Mouse (Mus musculus) CH12F3 (cell line): ENCODE measurements around the gene Foxj2.

ENCODE experiments used
- in situ Hi-C: fragments of 300-500 bp; cut with MboI; formaldehyde crosslinking; loops from 2 replicates; pipeline ENCODE4 v1.14.3; 2020; ENCODE audit warnings: low sequenced_read_pairs

Gene Foxj2

DNA sequence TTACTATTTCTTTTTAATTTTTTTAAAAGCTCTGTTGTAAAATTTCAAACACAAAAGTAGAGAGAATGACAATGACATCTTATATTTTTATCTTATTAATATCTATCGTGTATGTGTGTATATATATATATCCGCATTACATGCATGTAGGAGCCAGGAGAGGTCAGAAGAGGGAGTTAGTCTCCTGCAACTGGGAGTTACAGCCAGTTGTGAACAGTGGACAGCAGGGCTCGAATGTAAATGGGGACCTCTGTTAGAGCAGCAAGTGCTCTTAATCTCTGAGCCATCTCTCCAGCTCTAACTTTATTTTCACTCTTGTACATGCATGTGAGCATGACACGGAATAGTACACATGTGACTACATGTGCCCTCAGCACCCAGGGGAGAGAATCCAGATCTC is 7.0 kb upstream of the Foxj2 start:
- in situ Hi-C loops: no loop called here

DNA sequence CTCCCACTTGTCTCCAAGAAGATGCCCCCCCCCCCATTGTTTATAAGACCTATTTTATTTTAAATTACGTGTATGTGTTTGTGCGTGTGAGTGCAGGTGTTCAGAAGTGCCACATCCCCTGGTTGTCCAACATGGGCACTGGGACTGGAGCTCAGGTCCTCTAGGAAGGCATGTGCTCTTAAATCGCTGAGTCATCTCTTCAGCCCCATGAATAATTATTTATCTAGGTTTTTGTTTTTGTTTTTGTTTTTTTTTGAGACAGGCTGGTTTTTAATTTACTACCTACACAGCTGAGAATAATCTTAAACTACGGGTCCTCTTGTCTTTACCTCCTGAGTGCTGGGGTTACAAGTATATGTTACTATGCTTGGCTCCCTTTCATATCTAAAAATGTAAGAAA is 6.1 kb upstream of the Foxj2 start:
- in situ Hi-C loops: no loop called here

DNA sequence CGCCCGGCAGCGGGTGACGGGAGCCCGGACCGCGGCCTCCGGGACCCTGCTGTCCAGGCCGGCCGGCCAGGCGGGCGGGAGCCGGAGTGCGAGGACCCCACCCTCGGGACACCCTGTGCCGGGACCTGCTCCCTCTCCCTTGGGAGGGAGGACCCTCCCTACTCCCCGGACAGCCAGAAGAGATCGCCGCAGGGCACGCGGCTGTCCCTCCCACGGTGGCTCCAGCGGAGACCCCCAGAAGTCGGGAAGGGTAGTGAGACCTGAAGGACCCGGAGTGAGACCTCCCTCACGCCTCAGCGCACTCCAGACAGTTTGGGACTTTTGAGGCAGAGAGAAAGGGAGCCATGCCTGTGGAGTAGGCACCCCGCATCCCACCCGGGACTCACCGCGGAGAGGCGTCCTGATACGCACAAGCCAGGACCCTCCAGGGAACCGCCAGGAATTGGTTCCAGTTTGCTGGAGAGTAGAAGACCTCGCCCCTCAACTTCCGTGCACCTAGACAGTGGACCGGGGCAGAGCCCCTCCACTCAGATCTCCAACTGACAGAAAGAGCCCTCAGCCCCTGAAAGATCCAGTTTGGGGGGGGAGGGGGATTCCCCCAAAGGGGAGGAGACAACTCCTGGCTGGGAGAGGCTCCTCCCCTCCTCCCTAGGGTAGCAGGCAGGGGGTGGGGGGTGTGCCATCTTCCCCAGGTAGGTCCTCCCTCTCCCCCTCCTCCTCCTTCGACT is 521 bp downstream of the Foxj2 start:
- in situ Hi-C loops: no loop called here

DNA sequence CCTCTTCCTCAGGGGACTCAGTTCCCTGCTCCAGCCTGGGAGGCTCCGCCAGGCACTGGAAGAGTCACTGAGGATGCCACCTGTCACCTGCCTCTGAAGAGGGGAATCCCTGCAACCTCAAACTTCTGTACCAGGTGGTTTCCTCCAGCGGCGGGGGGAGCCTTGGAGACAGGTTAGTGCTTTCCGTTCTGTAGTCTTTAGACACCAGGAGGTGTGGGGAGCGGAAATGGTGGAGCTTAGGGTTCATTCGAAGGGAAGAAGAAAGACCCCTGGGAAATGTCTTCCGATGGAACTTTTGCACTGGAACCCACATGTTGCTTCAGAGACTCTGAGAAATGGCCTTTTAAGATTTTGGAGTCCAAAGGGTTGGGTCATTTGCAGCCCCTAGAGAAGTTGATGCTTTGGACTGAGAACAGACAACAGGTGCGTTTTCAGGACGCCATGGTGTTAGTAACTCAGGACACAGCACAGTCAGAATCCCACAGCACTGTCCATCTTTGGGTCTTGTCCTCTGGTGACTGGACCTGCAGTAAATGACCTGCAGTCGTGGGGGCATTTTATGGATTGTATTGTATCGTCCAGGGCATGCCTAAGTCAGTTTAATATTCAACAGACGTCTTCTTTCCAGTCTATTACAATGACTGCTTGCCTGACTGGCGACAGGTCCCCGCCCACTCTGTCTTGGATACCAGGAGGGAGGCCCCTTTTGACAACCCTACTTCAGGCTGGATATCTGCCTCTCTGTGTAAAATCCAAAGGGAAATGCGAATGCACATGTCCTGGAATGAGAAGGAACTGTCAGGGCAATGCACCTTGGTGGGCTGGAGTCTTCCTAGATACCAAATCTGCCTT is 1.3 kb downstream of the Foxj2 start:
- in situ Hi-C loops: no loop called here

DNA sequence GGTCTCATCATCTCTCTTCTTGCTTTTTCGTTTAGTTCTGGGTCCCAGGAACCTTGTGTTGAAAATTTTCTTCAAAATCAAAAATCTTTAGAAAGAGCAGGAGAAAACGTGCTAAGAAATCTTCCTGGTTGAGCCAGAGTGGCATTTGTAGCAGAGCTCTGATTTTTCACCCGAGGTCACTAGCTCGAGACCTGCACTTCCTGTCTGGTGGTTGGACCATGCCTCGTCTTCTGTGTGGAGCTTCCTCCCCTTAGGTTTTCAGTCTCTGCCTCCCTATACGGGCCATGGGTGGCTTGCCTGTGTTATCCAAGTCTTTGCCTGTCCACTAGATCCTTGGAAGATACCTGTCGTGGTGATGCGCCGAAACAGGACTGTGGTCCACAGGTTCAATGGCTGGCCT is 2.1 kb downstream of the Foxj2 start:
- in situ Hi-C loops: no loop called here

DNA sequence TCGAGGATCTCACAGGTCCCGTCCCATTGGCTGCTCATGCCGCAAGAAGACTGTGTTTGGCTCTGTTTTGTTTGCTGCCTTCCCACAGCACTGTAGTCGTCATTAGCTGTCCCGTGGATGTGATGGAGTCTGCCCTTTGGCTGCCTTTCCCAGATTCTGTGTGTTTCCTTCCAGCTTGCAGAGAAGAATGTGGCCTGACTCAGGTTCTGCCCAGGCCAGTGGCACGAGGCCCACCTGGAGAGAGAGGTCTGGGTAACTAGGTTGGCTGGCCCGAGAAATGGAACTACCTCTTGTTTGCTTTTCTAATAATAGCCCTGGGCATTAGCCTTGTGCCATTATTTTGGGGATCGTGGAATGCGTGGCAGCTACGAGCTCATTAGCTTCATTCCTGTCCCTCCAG is 4.4 kb downstream of the Foxj2 start:
- in situ Hi-C loops: no loop called here

DNA sequence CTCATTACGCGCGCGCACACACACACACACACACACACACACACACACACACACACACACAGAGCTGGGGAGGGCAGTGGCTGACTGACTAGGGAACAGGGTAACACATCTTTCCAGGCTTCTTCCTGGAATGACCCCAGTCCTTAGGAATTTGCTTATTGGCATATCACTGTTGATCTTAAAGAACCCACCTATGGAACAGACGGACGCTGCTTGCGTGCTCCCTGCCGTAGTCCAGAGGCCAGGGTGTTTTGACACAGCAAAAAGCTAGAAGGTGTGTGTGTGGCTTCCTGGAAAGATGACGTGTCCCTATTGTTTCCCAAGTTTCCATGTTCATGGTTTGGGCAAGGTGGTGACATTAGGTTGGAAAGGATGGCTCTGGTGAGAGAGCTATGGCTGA is 5.5 kb downstream of the Foxj2 start:
- in situ Hi-C loops: no loop called here

DNA sequence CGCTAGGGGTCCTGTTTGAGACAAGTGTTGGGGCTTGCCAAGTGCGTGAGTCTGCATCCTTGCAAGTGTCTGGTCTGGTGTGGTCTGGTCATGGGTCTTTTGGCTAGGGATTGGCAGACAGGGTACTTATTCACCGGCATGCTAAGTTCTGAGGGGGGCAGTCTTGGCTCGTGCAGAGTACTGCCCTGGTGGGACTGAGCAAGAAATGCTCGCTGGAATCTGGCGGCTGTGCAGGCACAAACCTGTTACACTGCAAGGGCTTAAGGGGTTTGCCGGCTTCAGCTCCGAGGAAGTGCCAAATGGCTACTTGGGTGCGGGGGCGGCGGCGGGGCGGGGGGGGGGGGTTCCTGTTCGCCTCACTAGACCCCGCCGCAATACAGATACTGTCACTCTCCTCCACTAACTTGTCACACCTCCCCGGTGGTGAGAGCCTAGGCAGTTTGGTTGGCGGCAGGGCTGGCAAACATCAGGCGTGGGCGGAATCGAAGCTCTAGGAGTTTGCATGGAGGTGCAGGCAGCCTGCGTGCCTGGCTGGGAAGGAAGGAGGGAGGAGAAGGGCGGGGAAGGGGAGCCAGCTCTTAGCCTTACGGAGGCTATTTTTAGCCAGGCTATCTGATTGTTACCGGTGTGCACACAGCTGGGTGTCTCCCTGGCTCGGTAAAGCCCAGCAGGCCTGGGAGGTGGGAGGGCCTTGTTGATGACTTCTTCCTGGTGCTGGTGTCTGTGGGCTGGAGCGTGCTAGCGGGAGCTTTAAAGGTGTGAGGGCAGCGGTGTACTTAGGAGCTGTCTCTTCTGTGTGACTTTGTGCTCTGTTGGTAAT is 6.4 kb downstream of the Foxj2 start:
- in situ Hi-C loops: no loop called here

DNA sequence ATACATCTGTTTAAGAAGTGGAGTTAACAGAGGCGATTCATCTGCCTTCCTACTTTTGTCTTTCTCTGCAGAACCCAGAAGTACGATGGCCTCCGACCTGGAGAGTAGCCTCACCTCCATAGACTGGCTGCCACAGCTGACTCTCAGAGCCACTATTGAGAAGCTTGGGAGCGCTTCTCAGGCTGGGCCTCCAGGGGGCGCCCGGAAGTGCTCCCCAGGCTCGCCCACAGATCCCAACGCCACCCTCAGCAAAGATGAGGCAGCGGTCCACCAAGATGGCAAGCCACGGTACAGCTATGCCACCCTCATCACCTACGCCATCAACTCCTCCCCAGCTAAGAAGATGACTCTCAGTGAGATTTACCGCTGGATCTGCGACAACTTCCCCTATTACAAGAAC is 8.4 kb downstream of the Foxj2 start:
- in situ Hi-C loops: no loop called here

DNA sequence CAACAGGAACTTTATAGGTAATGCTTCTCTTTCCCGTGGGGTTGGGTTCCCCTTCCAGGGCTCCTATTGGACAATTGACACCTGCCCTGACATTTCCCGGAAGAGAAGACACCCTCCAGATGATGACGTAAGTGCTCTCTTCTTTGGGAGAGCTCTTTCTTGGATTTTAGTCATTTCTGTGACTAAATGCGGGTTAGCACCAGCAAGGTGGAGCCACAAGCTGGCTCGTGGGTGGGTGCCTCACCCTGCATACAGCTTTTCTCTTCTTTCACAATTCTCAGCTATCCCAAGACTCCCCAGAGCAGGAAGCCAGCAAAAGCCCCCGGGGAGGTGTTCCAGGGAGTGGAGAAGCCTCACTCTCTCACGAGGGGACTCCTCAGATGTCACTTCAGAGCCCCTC is 13.2 kb downstream of the Foxj2 start:
- in situ Hi-C loops: no loop called here

DNA sequence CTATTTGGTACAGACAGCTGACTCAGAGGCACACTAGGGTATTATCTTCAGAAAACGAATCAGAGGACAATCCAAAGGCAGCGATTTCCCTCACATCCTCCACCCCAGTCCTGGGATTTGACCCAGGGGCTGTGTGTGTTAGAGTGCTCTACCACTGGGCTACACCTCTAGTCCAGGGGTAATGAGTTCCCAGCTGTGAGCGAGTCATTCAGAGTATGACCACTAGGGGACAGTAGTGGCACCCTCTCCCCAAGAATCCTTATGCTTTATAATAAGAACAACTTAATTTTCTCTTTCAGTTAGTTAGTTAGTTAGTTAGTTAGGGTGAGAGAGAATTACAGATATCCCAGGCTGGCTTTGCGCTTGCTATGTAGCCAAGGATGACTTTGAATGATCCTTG is 14.7 kb downstream of the Foxj2 start:
- in situ Hi-C loops: no loop called here

DNA sequence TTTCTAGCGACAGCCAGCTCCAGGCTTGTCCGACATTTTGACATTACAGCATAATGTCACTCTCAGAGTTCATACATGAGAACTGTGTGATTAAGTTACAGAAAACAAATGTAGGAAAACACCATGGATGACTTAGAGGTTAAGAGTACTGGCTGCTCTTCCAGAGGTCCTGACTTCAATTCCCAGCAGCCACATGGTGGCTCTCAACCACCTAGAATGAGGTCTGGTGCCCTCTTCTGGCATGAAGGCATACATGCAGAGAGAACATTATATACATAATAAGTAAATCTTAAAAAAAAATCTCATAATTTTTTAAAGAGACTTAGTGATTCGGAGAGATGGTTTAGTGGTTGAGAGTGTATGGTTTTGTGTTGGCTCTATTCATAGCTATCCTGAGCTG is 17.3 kb downstream of the Foxj2 start:
- in situ Hi-C loops: no loop called here

DNA sequence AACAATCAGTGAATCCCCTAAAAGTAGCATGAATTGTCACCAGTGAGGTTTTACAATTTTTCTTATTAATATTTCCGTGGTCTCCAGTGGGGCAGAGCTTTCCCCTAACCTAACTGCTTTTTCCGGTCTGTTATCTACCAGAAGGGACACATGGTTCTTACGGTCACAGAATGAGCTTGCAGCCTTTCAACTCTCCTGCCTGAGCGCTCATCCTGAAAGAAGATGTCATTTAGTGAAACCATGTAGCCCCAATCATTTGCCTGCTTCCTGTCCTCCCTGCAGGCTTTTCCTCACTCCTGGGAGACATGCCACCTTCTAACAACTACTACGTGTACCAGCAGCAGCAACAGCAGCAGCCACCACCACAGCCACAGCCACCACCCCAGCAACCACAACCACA is 17.8 kb downstream of the Foxj2 start:
- in situ Hi-C loops: no loop called here

DNA sequence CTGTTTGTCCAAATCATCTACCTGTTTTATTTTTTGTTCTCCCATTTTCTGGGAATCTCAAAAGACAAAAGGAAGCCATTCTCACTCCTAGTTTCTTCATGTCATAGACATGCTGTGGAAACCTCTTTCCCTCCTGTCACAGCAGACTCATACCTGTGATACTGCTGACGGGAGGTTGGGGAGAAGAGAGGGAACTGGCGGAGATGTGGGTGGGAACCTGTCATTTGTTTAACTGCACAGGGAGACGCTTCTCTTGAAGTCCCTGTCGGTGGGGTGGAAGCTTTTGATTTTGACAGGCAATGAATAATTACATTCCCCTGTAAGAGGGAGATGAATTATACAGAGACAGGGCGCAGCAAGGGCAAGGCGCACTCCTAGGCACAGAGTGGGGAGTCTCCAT is 24.0 kb downstream of the Foxj2 start:
- in situ Hi-C loops: no loop called here

DNA sequence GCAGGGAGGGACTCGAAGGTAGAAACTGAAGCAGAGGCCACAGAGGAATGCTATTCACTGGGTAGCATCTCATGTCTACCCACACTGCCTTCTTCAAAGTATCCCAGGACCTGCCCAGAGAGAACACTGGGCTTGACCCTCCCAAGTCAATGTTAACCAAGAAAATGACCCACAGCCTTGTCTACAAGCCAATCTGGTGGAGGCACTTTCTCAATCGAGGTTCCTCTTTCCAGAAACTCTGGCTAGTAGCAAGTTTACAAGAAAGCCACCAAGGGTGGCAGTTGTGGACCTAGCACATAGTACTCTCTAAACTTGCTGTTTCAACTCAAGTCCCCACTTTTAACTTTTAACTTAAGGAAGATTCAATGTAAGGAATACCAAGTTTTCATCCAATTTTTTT is 33.0 kb downstream of the Foxj2 start:
- in situ Hi-C loops: no loop called here

DNA sequence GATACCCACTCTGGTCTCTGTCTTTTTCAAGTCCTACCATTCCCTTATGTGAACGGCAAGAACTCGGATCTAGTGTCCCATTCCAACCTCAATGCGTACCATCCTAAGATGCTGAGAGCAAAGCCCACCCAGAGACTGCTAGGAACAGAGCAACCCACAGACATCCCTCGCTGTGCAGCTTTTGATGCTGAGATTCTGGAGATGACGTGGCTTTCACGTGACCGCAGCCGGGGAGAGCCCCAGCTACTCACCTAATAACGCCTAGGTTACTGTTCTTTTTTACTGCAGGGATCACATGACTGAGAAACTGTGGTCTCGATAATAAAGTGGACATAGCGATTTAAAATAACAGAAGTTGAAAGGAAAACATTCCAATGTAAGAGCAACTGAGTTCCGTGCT is 34.8 kb downstream of the Foxj2 start:
- in situ Hi-C loops: no loop called here

DNA sequence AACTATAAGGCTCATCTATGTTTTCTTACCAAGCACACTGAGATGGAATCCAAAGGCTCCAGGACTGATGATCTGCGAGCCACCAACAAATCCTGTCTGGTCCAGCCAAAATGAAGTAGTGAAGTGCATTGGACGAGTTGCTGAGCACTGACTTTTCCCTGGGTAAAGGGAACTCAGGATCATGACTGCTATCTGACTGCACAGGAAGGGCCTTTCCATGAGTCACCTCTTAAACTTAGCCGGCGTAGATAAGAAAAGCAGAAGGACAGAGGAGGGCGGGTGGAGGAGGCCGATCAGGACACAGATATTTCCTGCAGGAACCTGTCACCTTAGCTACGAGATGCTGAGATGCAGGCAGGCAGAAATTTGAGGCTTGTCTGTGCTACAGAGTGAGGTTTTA is 36.2 kb downstream of the Foxj2 start, which contains the start of gene C3ar1:
TSS of gene C3ar1 (minus strand) at position 207 of the 400 bp plus-strand sequence.
- in situ Hi-C loops: no loop called here

DNA sequence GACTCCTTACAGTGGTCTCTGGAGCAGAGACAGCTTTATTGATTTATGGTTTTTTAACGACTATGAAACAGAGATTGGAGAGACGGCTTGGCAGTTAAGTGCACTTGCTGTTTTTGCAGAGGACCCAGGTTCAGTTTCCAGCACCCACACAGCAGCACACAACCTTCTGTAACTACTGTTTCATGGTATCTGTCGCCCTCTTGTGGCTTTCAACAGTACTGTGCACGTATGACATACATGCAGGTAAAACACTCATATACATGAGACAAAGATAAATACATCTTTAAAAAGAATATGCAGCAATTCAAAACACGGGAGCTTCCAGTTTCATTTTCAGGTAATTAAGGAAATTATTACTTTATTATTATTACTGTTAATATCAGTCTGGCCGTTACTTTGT is 42.7 kb downstream of the Foxj2 start:
- in situ Hi-C loops: no loop called here

DNA sequence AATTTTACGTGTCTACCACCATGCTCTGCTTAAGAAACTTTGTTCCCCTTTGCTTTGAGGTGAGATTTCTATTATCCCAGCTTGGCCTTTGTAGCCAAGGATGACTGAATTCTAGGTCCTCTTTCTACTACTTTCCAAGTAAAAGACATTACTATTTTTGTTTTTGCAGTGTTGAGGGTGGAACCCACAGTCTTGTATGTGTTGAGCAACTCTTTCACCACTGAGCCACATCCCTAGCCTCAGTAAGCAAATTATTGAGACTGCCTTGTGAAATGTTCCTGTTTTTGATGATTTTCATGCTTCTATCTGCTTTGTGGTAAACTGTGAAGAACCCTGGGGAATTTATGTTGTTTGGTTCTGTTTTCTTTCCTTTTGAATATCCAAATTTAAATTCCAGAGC is 43.2 kb downstream of the Foxj2 start:
- in situ Hi-C loops: no loop called here

DNA sequence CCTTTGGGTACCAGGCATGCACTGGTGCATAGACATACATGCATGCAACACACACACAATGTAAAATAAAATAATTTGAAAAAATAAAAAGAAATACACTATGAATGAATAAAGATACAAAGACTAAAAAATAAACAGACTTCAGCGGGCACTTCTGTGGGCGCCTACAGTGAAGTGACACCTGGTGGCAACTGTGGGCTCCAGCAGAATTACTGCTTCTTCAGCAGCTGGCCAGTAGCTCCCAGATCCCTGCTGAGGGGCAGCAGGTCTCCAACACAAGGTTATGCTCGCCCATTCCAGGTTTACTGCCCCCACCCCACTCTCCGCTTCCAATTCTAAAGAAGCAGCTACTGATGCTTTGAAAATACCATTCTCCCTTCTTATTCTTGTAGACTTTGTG is 48.2 kb downstream of the Foxj2 start:
- in situ Hi-C loops: no loop called here

DNA sequence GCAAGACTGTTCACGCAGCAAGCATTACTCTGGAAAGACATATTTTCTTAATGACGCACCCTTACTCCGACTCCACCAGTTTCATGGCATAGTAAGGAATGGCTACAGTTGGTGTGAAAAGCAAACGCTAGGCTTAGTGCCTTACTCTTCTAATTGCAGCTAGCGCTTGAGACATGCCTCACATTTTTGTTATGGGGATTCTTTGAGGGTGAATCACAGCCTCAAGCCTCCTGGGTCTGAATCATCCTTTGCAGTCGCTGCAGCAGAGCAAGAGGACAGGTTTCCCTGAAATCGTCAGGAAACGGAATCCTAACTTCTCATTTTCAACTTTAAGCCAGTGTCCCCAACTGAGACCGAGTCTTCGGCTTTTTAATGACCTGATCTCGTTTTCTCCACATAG is 50.1 kb downstream of the Foxj2 start:
- in situ Hi-C loops: loop anchor here (5.0 kb wide), 1 partner anchor 63 kb away; no protein-coding TSS in a partner anchor
